Mouse (Mus musculus) MEL (cell line): ENCODE measurements at regions not wholly inside any gene's neighbourhood (a gene's known extent, or its start where the extent isn't known, plus 50 kb on each side); places are given as distances from the start of the nearest gene placed in this dataset.

ENCODE experiments used
- DNase-seq: peaks from one replicate; pipeline ENCODE4 v3.0.0; 2011; ENCODE audit warnings: low read depth, low spot score
- H3K27ac ChIP-seq: 2 replicates; pipeline ENCODE4 v1.5.1; 2012; ENCODE audit warnings: low read depth, mild to moderate bottlenecking, control low read depth, low read length, moderate library complexity; ENCODE audit not compliant: control insufficient read depth
- H3K27me3 ChIP-seq, 2 experiments: fragments of 150-350 bp in 1 of 2; sonication (generic) in 1 of 2; 2 replicates each; pipeline ENCODE4 v1.6.1; 2012; ENCODE audit warnings: low read length in 2 of 2, mild to moderate bottlenecking in 2 of 2, improper control_type of control experiment in 1 of 2, moderate library complexity in 1 of 2; ENCODE audit not compliant: insufficient read depth in 2 of 2, control insufficient read depth in 1 of 2
- H3K36me3 ChIP-seq, 2 experiments: 2 replicates each; pipeline ENCODE4 v1.6.1; 2012 to 2014; ENCODE audit warnings: low read length in 2 of 2, improper control_type of control experiment in 1 of 2, inconsistent platforms in 1 of 2, mild to moderate bottlenecking in 1 of 2; ENCODE audit not compliant: insufficient read depth in 2 of 2, control insufficient read depth in 1 of 2
- H3K4me1 ChIP-seq, 2 experiments: fragments of 150-350 bp in 1 of 2; sonication (generic) in 1 of 2; 2 replicates each; pipeline ENCODE4 v1.6.1; 2012; ENCODE audit warnings: low read length in 2 of 2, improper control_type of control experiment in 1 of 2, mild to moderate bottlenecking in 1 of 2; ENCODE audit not compliant: insufficient read depth in 2 of 2, control insufficient read depth in 1 of 2
- H3K4me3 ChIP-seq, 2 experiments: fragments of 150-350 bp in 1 of 2; sonication (generic) in 1 of 2; 2 replicates each; pipeline ENCODE4 v1.5.1; 2012; ENCODE audit warnings: low read depth in 2 of 2, low read length in 2 of 2, mild to moderate bottlenecking in 2 of 2, moderate library complexity in 2 of 2, control low read depth in 1 of 2, improper control_type of control experiment in 1 of 2; ENCODE audit not compliant: control insufficient read depth in 1 of 2, insufficient read depth in 1 of 2
- H3K79me2 ChIP-seq: 2 replicates; pipeline ENCODE4 v1.6.1; 2012; ENCODE audit warnings: mild to moderate bottlenecking, low read length, moderate library complexity; ENCODE audit not compliant: control insufficient read depth, poor library complexity, insufficient read depth
- H3K9ac ChIP-seq: 2 replicates; pipeline ENCODE4 v1.6.1; 2012; ENCODE audit warnings: low read depth, mild to moderate bottlenecking, control low read depth, low read length, moderate library complexity; ENCODE audit not compliant: control insufficient read depth, poor library complexity, severe bottlenecking
- H3K9me3 ChIP-seq: fragments of 150-350 bp; sonication (generic); replicated peaks from 2 replicates; pipeline ENCODE4 v1.6.1; 2012; ENCODE audit warnings: mild to moderate bottlenecking, low read length, improper control_type of control experiment, moderate library complexity; ENCODE audit not compliant: insufficient read depth
- CHD2 ChIP-seq: IDR thresholded peaks from 2 replicates; pipeline ENCODE4 v1.6.1; 2011; ENCODE audit warnings: low read length, improper control_type of control experiment
- E2F4 ChIP-seq: IDR thresholded peaks from 2 replicates; pipeline ENCODE4 v1.6.1; 2011; ENCODE audit warnings: low read depth, low read length, improper control_type of control experiment, borderline replicate concordance
- EP300 ChIP-seq, 2 experiments: IDR thresholded peaks; 2 replicates each; pipeline ENCODE4 v1.6.1; 2011; ENCODE audit warnings: improper control_type of control experiment in 2 of 2, low read length in 2 of 2, low read depth in 1 of 2, mild to moderate bottlenecking in 1 of 2
- ETS1 ChIP-seq: IDR thresholded peaks from 2 replicates; pipeline ENCODE4 v1.6.1; 2012; ENCODE audit warnings: low read depth, mild to moderate bottlenecking, inconsistent platforms, low read length, improper control_type of control experiment, moderate library complexity
- GABPA ChIP-seq: IDR thresholded peaks from 2 replicates; pipeline ENCODE4 v1.6.1; 2012; ENCODE audit warnings: low read depth, mild to moderate bottlenecking, inconsistent platforms, low read length, improper control_type of control experiment, moderate library complexity
- GATA1 ChIP-seq: IDR thresholded peaks from 2 replicates; pipeline ENCODE4 v1.6.1; 2011; ENCODE audit warnings: low read depth, low read length, improper control_type of control experiment
- JUND ChIP-seq: IDR thresholded peaks from 2 replicates; pipeline ENCODE4 v1.6.1; 2011; ENCODE audit warnings: low read depth, mild to moderate bottlenecking, improper control_type of control experiment, low read length
- KAT2A ChIP-seq: conservative IDR thresholded peaks from 2 replicates; pipeline ENCODE4 v1.6.1; 2012; ENCODE audit warnings: low read depth, low read length, improper control_type of control experiment, inconsistent platforms
- MAFK ChIP-seq: IDR thresholded peaks from 2 replicates; pipeline ENCODE4 v1.6.1; 2011; ENCODE audit warnings: low read depth, mild to moderate bottlenecking, low read length, improper control_type of control experiment, borderline replicate concordance
- MAX ChIP-seq: IDR thresholded peaks from 2 replicates; pipeline ENCODE4 v1.6.1; 2011; ENCODE audit warnings: low read length, improper control_type of control experiment
- MEF2A ChIP-seq: IDR thresholded peaks from 2 replicates; pipeline ENCODE4 v1.6.1; 2014; ENCODE audit warnings: low read depth, mild to moderate bottlenecking, inconsistent platforms, low read length, improper control_type of control experiment; ENCODE audit not compliant: poor library complexity, insufficient replicate concordance, severe bottlenecking; ENCODE audit errors: extremely low read depth
- MYB ChIP-seq: IDR thresholded peaks from 2 replicates; pipeline ENCODE4 v1.6.1; 2011; ENCODE audit warnings: mild to moderate bottlenecking, low read depth, low read length, improper control_type of control experiment
- MYC ChIP-seq: IDR thresholded peaks from 2 replicates; pipeline ENCODE4 v1.6.1; 2011; ENCODE audit warnings: low read depth, mild to moderate bottlenecking, low read length, improper control_type of control experiment, moderate library complexity
- POLR2AphosphoS5 ChIP-seq: IDR thresholded peaks from 2 replicates; pipeline ENCODE4 v1.6.1; 2012; ENCODE audit warnings: low read depth, borderline replicate concordance, mild to moderate bottlenecking, inconsistent platforms, low read length, moderate library complexity, mixed read lengths
- SIN3A ChIP-seq: IDR thresholded peaks from 2 replicates; pipeline ENCODE4 v1.6.1; 2012; ENCODE audit warnings: low read length, improper control_type of control experiment, inconsistent platforms
- SMC3 ChIP-seq: IDR thresholded peaks from 2 replicates; pipeline ENCODE4 v1.6.1; 2011; ENCODE audit warnings: low read depth, low read length, improper control_type of control experiment
- TAL1 ChIP-seq: IDR thresholded peaks from 2 replicates; pipeline ENCODE4 v1.6.1; 2012; ENCODE audit warnings: mild to moderate bottlenecking, inconsistent platforms, low read length, moderate library complexity, mixed read lengths
- TBP ChIP-seq: IDR thresholded peaks from 2 replicates; pipeline ENCODE4 v1.8.0; 2011; ENCODE audit warnings: low read depth, low read length, improper control_type of control experiment
- TCF12 ChIP-seq: IDR thresholded peaks from 2 replicates; pipeline ENCODE4 v1.6.1; 2014; ENCODE audit warnings: low read depth, mild to moderate bottlenecking, inconsistent platforms, low read length, improper control_type of control experiment, moderate library complexity
- USF1 ChIP-seq: IDR thresholded peaks from 2 replicates; pipeline ENCODE4 v1.6.1; 2014; ENCODE audit warnings: low read depth, mild to moderate bottlenecking, inconsistent platforms, low read length, improper control_type of control experiment, moderate library complexity
- ZC3H11A ChIP-seq: IDR thresholded peaks from 2 replicates; pipeline ENCODE4 v1.6.1; 2012; ENCODE audit warnings: low read depth, mild to moderate bottlenecking, inconsistent platforms, low read length, improper control_type of control experiment
- ZKSCAN1 ChIP-seq: IDR thresholded peaks from 2 replicates; pipeline ENCODE4 v1.6.1; 2012; ENCODE audit warnings: low read depth, mild to moderate bottlenecking, inconsistent platforms, low read length, improper control_type of control experiment, moderate library complexity

DNA sequence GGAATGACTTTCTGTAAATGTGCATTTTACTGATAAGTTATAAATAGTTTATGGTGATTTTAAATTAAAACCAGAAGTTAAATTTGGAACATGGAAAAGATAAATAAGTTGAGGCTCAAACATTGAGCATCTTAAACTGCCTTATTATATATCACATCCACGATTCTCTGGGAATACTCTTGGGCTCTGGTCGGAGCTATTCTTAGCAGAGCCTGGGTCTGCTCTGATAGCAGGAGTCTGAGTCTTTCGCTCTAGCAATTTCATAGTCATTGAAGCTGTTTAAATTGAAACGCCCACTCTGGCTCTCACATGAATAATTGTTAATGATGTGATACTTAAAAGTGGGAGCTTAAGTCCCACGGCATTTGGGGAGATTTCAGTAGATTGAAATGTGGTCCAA is 208.0 kb downstream of the Papss1 start:
- no peaks in the 10 kb centered on the region for H3K27me3 ChIP-seq
- no peaks in the 10 kb centered on the region for H3K79me2 ChIP-seq
- H3K36me3 ChIP-seq, result no peaks in the 10 kb centered on the region
- no peaks in the 10 kb centered on the region for H3K9me3 ChIP-seq
- DNase-seq, result no peak
- no peak overlapping the region for H3K9ac ChIP-seq
- H3K4me3 ChIP-seq, result no peak overlapping the region
- no peak overlapping the region for H3K27ac ChIP-seq
- no peaks in the 10 kb centered on the region for H3K4me1 ChIP-seq
- no peak for TF ChIP-seq ETS1
- no peak for TF ChIP-seq MYC
- TF ChIP-seq TAL1, result no peak
- no peak for TF ChIP-seq TCF12
- no peak for TF ChIP-seq POLR2AphosphoS5
- no peak for TF ChIP-seq SIN3A
- TF ChIP-seq USF1, result no peak
- TF ChIP-seq MEF2A, result no peak
- TF ChIP-seq SMC3, result no peak
- no peak for TF ChIP-seq EP300 (IDR thresholded peaks at IDR 0.05; ENCODE audit: low read depth in 1 of 2, low read length in 2 of 2)
- no peak for TF ChIP-seq TBP
- no peak for TF ChIP-seq MYB
- no peak for TF ChIP-seq KAT2A
- TF ChIP-seq JUND, result no peak
- no peak for TF ChIP-seq ZKSCAN1

DNA sequence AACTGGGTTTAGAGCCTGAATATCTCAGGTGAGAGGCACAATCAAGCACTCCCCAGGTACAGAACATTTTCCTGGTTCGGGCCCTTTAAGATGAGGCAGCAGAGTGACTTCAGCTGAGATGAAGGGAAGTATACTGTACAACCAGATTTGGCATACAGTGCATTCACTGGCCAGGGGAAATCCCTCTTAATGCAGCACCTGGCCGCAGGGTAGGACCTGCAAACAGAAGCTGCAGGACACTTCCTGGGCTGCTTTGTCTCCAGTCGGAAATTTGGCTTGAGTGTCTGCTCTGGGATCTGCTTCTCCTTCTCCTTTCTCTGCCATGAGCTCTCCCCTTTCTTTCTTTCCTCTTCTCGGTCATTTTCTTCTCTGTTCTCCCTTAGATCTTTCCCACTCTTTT is 210.9 kb downstream of the Papss1 start:
- Histone ChIP-seq H3K79me2 (no peaks in the 10 kb centered on the region), H3K36me3 (no peaks in the 10 kb centered on the region)

GRCm38 (mm10) chr3:131776650-131777049 is 212.1 kb downstream of the Papss1 start:
- no peak for TF ChIP-seq GABPA
- TF ChIP-seq EP300 (IDR thresholded peaks at IDR 0.05; ENCODE audit: low read depth in 1 of 2, low read length in 2 of 2), result no peak
- TF ChIP-seq JUND, result no peak
- TF ChIP-seq MEF2A, result no peak
- no peak for TF ChIP-seq CHD2
- no peak for TF ChIP-seq MAX
- TF ChIP-seq SIN3A, result no peak
- TF ChIP-seq MAFK, result no peak
- TF ChIP-seq GATA1, result no peak
- no peak for TF ChIP-seq ZC3H11A
- TF ChIP-seq MYB, result no peak
- no peak overlapping the region for H3K9ac ChIP-seq
- no peak overlapping the region for H3K27ac ChIP-seq
- no peaks in the 10 kb centered on the region for H3K36me3 ChIP-seq
- H3K79me2 ChIP-seq, result no peaks in the 10 kb centered on the region
- no peak for DNase-seq
- no peaks in the 10 kb centered on the region for H3K4me1 ChIP-seq
- no peaks in the 10 kb centered on the region; a peak in 1 of 4 replicates for H3K27me3 ChIP-seq
- H3K4me3 ChIP-seq, result no peak overlapping the region
- no peaks in the 10 kb centered on the region for H3K9me3 ChIP-seq

More for the DNA sequence above, 210.9 kb downstream of the Papss1 start:
- DNase-seq, result no peak
- no peak overlapping the region for H3K4me3 ChIP-seq
- H3K9me3 ChIP-seq, result no peaks in the 10 kb centered on the region
- H3K9ac ChIP-seq, result no peak overlapping the region
- H3K27ac ChIP-seq, result no peak overlapping the region
- no peaks in the 10 kb centered on the region; a peak in 1 of 4 replicates for H3K27me3 ChIP-seq
- TF ChIP-seq ETS1 (no peak), E2F4 (no peak), MAX (no peak), GATA1 (no peak), CHD2 (no peak), TAL1 (no peak)
- H3K4me1 ChIP-seq, result no peaks in the 10 kb centered on the region
